Mouse (Mus musculus) right cerebral cortex, postnatal 36 days (tissue): ENCODE measurements around the gene Gipc3.

Experiments used
- DNase-seq, 2 experiments: peaks; one replicate each; pipeline ENCODE4 v3.0.0; 2022; ENCODE audit warnings: low spot score in 2 of 2, mixed read lengths in 1 of 2

Gipc3 gene

GRCm38 (mm10) chr10:81346453-81347067 is 3.5 kb upstream of the Gipc3 start:
- peak; percentile 56 to 61 for DNase-seq

DNA sequence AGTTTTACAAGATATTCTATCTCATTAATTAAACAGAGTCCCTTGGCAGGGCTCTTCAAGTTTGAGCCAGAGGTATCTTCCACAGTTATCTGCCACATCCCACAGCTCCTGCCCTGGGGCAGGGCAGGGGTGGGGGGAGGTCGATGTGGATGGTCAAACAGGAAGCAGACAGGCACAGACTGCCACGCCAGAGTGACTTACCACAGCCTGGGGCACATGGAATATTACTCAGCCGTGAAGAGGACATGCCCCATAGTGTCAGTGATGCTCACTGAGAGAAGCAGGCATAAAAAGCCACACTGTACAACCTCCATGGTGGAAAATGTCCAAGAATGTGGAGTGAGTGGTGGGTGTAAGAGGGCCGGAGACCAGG is 2.1 kb upstream of the Gipc3 start:
- DNase-seq = no peak

GRCm38 (mm10) chr10:81344421-81345161 is 1.5 kb upstream of the Gipc3 start:
- no peak for DNase-seq

DNA sequence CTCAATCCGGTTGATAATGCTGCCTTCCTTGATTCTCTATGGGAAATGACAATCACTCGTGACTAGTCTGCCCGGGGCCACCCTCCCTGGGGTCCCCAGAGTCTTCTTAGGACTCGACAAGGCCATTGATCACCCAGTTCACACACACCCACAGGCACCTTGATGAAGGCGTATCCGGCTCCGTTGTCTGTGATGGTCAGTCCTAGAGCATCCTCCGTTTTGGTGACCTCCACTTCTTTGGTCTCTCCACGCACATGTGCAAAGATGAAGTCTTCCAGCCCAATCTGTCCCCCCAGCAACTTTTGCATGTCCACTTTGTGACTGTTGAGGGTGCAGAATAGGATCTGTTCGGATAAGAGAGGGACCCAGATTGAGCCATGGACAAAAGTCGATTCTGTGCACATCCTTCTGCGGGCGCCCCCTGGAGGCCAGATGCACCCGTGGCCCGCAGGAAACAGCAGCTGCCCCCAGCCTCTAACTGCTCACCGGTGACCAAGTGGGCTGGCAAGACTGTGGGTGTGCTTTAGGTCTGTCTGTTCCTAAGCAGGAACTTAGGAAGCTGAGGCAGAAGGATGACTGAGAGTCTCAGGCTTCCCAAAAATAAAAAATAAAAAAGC is 1.6 kb downstream of the Gipc3 start:
- no peak for DNase-seq

DNA sequence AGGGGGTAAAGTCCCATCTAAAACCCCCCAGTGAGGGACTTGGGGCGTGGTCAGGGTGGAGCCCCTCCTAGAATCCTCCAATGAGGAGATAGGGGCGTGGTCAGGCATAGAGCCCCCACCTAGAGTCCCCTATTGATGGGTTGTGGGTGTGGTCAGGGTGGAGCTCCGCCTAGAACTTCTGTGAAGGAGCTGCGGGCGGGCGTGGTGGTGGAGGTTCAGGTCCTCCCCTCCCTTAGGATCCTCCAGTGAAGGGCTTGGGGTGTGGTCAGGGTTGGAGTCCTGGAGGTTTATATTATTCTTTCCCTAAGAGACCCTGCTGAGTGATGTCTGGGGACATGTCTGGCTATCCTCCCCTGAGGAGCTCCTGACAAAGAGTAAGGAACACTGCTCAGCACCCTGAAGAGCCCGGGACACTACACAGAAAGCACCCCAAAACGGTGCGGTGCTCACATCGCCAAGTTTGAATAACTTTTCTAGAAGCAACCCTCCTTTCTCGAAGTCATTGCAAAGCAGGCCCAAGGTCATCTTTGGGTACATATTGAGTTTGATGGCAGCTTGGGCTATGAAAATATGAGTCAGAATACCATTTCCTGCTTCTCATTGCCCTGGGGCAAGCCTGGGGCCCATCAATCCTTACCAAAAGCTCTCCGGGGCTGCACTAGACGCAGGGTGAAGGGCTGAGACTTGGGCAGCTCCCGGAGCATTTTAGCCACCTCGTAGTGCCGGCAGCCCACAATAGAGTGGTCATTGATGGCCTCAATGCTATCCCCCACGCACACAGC is 2.3 kb downstream of the Gipc3 start:
- DNase-seq = no peak

DNA sequence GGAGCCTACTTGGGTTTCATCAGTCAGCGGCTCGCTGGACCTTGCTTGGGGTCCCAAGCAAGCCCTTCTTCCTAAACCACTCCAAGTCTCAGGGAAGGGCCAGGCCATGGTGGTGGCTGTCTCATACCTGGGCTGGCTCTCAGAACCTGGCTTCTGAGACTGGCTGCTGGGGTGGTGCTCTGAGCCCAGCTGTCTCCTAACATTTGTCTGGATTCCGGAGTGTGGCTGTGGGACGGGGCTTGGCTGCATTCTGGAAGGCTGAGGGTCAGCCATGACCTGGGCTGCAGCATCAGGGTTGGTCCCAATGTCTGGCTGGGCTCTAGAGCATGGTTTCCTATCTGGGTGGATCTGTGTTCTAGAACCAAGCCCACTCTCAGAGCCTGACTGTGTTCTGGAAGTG is 6.5 kb downstream of the Gipc3 start:
- DNase-seq = no peak

- DNase-seq = no peak
Observed at GRCm38 (mm10) chr10:81335393-81336340, 7.4 kb downstream of the Gipc3 start.

GRCm38 (mm10) chr10:81334324-81334723 is 8.7 kb downstream of the Gipc3 start:
- no peak for DNase-seq

DNA sequence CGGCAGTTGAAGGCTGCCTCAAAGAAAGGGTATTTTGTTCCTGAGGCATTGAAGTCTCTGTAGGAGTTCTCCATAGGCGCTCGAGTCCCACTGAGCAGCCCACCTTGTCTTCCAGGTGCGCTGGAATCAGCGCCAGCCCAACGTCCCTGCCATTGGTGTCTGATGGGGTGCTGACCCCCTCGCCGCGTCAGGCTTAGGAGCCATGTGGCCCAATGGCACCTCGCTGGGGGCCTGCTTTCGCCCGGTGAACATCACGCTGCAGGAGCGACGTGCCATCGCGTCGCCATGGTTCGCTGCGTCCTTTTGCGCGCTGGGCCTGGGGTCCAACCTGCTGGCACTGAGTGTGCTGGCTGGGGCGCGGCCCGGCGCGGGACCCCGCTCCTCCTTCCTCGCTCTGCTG is 10.8 kb downstream of the Gipc3 start:
- DNase-seq = no peak

- DNase-seq = no peak
Observed at GRCm38 (mm10) chr10:81330007-81330406, 13.1 kb downstream of the Gipc3 start.

- DNase-seq = no peak
Observed at GRCm38 (mm10) chr10:81329194-81329975, 13.7 kb downstream of the Gipc3 start.

- DNase-seq = no peak
Observed at GRCm38 (mm10) chr10:81328386-81328785, 14.7 kb downstream of the Gipc3 start, which contains the start of gene Tbxa2r. Tbxa2r (plus strand) TSS chr10:81328731.

DNA sequence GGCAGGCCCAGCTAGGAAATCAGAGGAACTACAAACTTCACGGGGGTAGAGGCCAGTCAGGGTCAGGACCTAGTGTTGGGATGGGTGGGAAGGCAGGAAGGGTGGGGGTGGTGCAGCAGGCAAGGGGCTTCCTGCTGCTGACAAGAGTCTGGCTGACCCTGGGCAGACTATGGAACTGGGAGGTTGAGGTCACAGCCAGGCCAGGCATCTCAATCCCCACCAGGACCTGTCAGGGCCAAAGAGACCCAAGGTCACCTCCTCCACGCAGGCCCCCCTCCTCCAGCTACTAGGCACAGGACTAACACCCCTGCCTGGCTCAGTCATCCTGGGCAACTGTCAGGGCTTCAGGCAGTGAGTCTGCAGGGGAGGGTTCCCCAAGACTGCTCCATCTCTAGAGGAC is 15.1 kb downstream of the Gipc3 start:
- DNase-seq = no peak

GRCm38 (mm10) chr10:81326858-81327257 is 16.2 kb downstream of the Gipc3 start:
- DNase-seq = no peak

DNA sequence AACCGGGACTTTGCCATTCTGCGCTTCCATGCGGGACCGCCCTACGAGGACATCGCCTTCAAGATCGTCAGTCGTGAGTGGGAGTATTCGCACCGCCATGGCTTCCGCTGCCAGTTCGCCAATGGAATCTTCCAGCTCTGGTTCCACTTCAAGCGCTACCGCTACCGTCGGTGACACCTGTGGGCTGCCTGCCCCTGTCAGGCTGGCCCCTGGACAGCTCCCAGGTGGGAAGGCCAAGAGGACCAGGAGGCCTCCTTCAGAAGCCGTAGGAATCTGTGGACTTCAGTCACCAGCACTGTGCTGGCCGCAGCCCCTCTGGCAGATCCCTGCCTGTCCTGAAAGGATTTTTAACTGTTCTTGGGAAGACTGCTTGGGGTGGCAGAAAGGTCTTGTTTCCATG is 17.3 kb downstream of the Gipc3 start:
- DNase-seq = no peak

DNA sequence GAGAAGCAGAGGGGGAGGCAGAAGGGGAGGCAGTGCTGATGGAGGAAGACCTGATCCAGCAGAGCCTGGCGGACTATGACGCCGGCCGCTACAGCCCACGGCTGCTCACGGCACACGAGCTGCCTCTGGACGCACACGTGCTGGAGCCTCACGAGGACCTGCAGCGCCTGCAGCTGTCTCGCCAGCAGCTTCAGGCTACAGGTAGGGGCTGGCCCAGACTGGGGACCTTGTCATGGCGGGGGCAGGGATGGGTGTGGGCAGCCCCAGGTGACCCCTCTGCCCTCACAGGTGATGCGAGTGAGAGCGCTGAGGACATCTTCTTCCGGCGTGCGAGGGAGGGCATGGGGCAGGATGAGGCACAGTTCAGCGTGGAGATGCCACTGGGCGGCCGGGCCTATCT is 17.9 kb downstream of the Gipc3 start:
- DNase-seq = no peak

GRCm38 (mm10) chr10:81323791-81324530 is 19.1 kb downstream of the Gipc3 start:
- DNase-seq = no peak

- DNase-seq = no peak
Observed at GRCm38 (mm10) chr10:81323141-81323775, 19.8 kb downstream of the Gipc3 start.

DNA sequence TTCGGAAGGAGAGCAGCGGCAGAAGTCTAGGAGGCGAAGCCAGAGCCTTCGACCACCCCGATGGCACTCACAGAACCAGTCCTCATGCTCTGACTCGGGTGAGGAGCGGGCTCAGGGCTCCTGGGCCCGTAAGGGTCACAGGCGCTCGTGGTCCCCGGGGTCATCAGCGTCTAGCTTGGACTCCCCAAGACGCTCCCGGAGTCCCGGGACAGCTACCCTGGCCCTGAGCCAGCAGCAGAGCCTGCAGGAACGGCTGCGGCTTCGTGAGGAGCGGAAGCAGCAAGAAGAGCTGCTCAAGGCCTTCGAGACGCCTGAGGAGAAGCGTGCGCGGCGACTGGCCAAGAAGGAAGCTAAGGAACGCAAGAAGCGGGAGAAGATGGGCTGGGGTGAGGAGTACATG is 20.6 kb downstream of the Gipc3 start:
- no peak for DNase-seq
